Mouse (Mus musculus) megakaryocyte, embryonic 14.5 days (primary cell): Measurements from ENCODE around the gene Hint3.

Source experiments
- FLI1 ChIP-seq: IDR thresholded peaks from 2 replicates; pipeline ENCODE4 v1.6.1; 2012; ENCODE audit warnings: low read length, inconsistent platforms, mixed read lengths
- GATA1 ChIP-seq: IDR thresholded peaks from 3 replicates; pipeline ENCODE4 v1.6.1; 2012; ENCODE audit warnings: mixed read lengths, low read length, inconsistent platforms, borderline replicate concordance

DNA sequence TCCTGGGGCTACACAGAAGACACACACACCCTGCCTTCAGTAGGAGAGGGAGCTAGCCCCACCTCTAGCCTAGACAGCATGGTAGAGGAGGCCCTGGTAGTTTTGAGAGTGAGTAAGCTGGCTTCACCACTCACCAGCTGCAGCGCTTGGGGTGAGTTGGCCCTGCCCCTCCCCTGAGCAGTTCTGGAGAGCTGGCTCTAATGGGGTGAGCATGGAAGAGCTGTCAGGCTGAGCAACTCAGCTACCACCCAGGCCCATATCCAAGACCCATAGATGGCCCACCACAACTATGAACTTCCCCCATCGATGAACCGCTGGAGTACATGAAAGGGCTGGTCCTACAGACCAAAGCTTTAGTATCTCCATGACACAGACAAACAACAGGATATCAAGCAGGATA lies 64.8 kb downstream of the Hint3 start:
- TF ChIP-seq GATA1 (no peak), FLI1 (no peak)
